Mouse (Mus musculus) stomach, postnatal 0 days (tissue): ENCODE data around the gene Kmt2a. TPM values are rescaled to one million over a fixed set of nuclear protein-coding genes. Genes with fewer than 3 reads are reported as not detected.
A peak's percentile ranks its signal among the peaks of the same experiment; 100 is the strongest.

Source experiments
- ATAC-seq: fragments of 200-750 bp; cut with Nextera tagmentation; 2 replicates; pipeline ENCODE4 v1.8.0; 2017; ENCODE audit not compliant: low FRiP score, low TSS enrichment
- DNase-seq: peaks from one replicate; pipeline ENCODE4 v3.0.0-alpha.2; 2016; ENCODE audit warnings: low spot score
- H3K27ac ChIP-seq: fragments of 300-500 bp; sonication (generic); replicated peaks from 2 replicates; pipeline ENCODE4 v1.5.1; 2014; ENCODE audit warnings: mild to moderate bottlenecking, control low read depth
- H3K27me3 ChIP-seq: fragments of 300-500 bp; sonication (generic); 2 replicates; pipeline ENCODE4 v1.6.1; 2014; ENCODE audit warnings: low read length; ENCODE audit not compliant: control insufficient read depth, insufficient read depth
- H3K36me3 ChIP-seq: fragments of 300-500 bp; sonication (generic); 2 replicates; pipeline ENCODE4 v1.6.1; 2014; ENCODE audit warnings: low read length, mixed read lengths; ENCODE audit not compliant: control insufficient read depth, insufficient read depth
- H3K4me1 ChIP-seq: fragments of 300-500 bp; sonication (generic); replicated peaks from 2 replicates; pipeline ENCODE4 v1.6.1; 2014; ENCODE audit warnings: antibody characterized with exemption; ENCODE audit not compliant: control insufficient read depth, insufficient read depth
- H3K4me2 ChIP-seq: fragments of 300-500 bp; sonication (generic); replicated peaks from 2 replicates; pipeline ENCODE4 v1.6.1; 2014; ENCODE audit warnings: low read depth, mild to moderate bottlenecking, control low read depth, moderate library complexity
- H3K4me3 ChIP-seq: fragments of 300-500 bp; sonication (generic); 2 replicates; pipeline ENCODE4 v1.5.1; 2014; ENCODE audit warnings: low read depth, low read length, control low read depth
- H3K9ac ChIP-seq: fragments of 300-500 bp; sonication (generic); 2 replicates; pipeline ENCODE4 v1.6.1; 2014; ENCODE audit warnings: mild to moderate bottlenecking, low read length, control low read depth, mixed read lengths
- H3K9me3 ChIP-seq: fragments of 300-500 bp; sonication (generic); 2 replicates; pipeline ENCODE4 v1.6.1; 2016; ENCODE audit warnings: low read length; ENCODE audit not compliant: control insufficient read depth
- CTCF ChIP-seq: IDR thresholded peaks from 2 replicates; pipeline ENCODE4 v1.5.1; 2016; ENCODE audit warnings: antibody characterized with exemption, low read depth, mild to moderate bottlenecking, moderate library complexity
- EP300 ChIP-seq: optimal IDR thresholded peaks from 2 replicates; pipeline ENCODE3; 2016; ENCODE audit warnings: antibody characterized with exemption
- WGBS: fragments of 180-500 bp; shearing (Covaris S2); extraction: QIAGEN DNeasy Blood & Tissue Kit; methylation state at CpG from one replicate; pipeline ENCODE4 v1.1.7; 2014; 5-methylcytosine and 5-hydroxymethylcytosine counted together
- polyA plus RNA-seq: library from polyadenylated mRNA; unstranded; fragments of >200 nt; fragmentation: Nextera tagmentation; extraction: Ambion mirVana; gene quantifications from 2 replicates; pipeline ENCODE4 v1.2.1, GENCODE M21; 2015

Gene Kmt2a
- polyA plus RNA-seq, 1 experiment from 2014 or later: 4.3 TPM

DNA sequence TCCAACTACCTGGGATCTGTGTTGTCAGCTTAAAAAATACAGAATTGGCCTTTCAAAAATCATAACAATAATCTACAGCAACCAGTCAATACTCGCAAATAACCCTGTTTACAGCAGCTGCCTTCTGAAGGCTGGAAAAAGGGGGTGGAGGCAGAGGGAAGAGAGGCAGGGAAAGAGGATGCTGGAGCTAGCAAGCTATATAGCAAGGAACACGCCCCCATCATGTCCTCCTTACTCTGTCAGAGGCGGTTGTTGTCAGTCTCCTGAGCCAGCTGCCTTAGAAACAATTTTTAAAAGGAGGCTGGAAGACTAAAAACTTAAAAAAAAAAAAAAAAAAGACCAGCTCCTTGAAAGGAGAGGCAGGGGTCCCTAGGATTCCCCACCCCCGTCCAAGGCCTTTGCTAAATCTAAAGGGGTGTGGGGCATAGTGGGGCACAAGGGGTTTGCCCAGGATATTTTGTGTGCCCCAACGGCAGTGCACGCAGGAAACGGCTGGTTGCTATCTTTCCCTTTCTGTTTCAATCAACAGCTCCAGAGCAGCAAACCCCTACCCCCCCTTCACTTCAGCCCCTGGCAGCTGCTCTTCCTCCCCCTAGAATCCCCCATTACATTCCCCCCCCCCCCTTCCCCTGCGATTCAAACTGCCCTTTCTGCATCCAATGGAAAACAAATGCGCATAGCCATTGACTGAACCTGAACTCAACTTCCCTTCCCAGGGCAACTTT, 2.2 kb downstream of the Kmt2a start:
- WGBS: 24% methylated on average over 9 of the region's 9 CpGs
- peak overlapping the region; percentile 88 for H3K9ac ChIP-seq
- peak overlapping the region; percentile 94; the same call in 1 of the 2 replicates for H3K27ac ChIP-seq
- no peaks in the 10 kb centered on the region for H3K9me3 ChIP-seq
- no peaks in the 10 kb centered on the region for H3K36me3 ChIP-seq
- H3K27me3 ChIP-seq: no peaks in the 10 kb centered on the region
- H3K4me2 ChIP-seq: peak overlapping the region; percentile 98
- no peak for TF ChIP-seq EP300
- TF ChIP-seq CTCF: no peak
- DNase-seq (no peak), ATAC-seq (no peak)
- H3K4me3 ChIP-seq: peak overlapping the region; percentile 96
- peaks cover 4% of the 10 kb centered on the region; the same call in 1 of the 2 replicates for H3K4me1 ChIP-seq

GRCm38 (mm10) chr9:44877686-44878085, 3.4 kb downstream of the Kmt2a start:
- H3K4me2 ChIP-seq: no peak overlapping the region
- DNase-seq: no peak
- TF ChIP-seq CTCF: no peak
- no peak for TF ChIP-seq EP300

DNA sequence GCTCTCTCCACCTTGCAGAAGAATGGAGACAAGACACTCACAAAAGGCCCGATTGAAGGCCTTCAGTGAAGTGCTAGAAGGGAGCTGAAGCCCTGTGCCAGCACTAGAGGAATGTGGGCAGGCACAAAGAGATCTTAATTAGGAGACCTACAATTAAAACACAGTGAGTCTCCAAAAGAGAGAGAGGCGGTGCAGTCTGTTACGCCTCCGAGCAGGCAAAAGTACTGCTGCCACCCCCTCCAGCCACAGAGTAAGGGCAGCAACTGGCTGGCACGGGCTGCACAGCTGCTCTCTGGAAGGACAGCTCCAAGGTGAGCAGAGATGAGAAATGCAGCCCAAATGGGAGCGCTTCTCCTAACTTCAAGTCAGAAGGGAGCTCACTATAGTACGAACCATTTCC, 5.6 kb downstream of the Kmt2a start:
- Histone ChIP-seq H3K9ac (no peak overlapping the region), H3K27me3 (no peaks in the 10 kb centered on the region), H3K4me1 (peaks cover 4% of the 10 kb centered on the region; the same call in 1 of the 2 replicates), H3K36me3 (no peaks in the 10 kb centered on the region), H3K27ac (no peak overlapping the region), H3K9me3 (no peaks in the 10 kb centered on the region), H3K4me2 (no peak overlapping the region), H3K4me3 (no peak overlapping the region)
- ATAC-seq (no peak), DNase-seq (no peak)
- WGBS: 68% methylated on average over 7 of the region's 7 CpGs
- no peak for TF ChIP-seq CTCF
- no peak for TF ChIP-seq EP300

More at GRCm38 (mm10) chr9:44877686-44878085, 3.4 kb downstream of the Kmt2a start:
- H3K36me3 ChIP-seq: no peaks in the 10 kb centered on the region
- no peak overlapping the region for H3K4me3 ChIP-seq
- H3K9ac ChIP-seq: no peak overlapping the region
- peaks cover 4% of the 10 kb centered on the region; the same call in 1 of the 2 replicates for H3K4me1 ChIP-seq
- H3K27ac ChIP-seq: no peak overlapping the region
- no peaks in the 10 kb centered on the region for H3K27me3 ChIP-seq
- no peaks in the 10 kb centered on the region for H3K9me3 ChIP-seq
- no peak for ATAC-seq
- 66% methylated on average over 7 of the region's 7 CpGs for WGBS

- ATAC-seq: no peak
- Histone ChIP-seq H3K9me3 (no peaks in the 10 kb centered on the region), H3K4me3 (no peak overlapping the region), H3K27ac (no peak overlapping the region), H3K27me3 (no peaks in the 10 kb centered on the region), H3K4me2 (no peak overlapping the region), H3K9ac (no peak overlapping the region), H3K4me1 (peaks cover 4% of the 10 kb centered on the region; the same call in 1 of the 2 replicates), H3K36me3 (no peaks in the 10 kb centered on the region)
- DNase-seq: no peak
- TF ChIP-seq CTCF: no peak
- no peak for TF ChIP-seq EP300
Observed at GRCm38 (mm10) chr9:44874198-44874597, 6.9 kb downstream of the Kmt2a start.

DNA sequence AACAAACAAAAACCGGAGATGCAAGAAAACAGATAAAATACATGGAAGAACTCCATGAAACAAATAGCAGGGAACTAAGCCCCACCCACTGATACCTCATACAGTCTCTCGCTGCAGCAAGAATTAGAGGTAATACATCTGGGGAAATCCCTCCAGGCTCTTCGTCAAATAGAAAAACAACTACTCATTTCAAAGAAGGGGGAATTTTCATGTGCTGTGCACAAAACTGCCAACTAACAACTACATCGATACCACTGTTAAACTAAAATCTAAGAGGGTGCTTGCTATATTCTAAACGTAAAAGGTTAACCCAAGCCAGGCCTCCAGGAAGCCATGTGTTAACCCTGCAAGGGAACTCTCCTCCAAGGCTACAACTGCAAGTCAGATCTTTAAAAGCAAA, 7.4 kb downstream of the Kmt2a start:
- Histone ChIP-seq H3K27ac (no peak overlapping the region), H3K4me3 (no peak overlapping the region), H3K4me1 (peaks cover 4% of the 10 kb centered on the region; the same call in 1 of the 2 replicates), H3K4me2 (no peak overlapping the region), H3K27me3 (no peaks in the 10 kb centered on the region), H3K36me3 (no peaks in the 10 kb centered on the region), H3K9me3 (no peaks in the 10 kb centered on the region), H3K9ac (no peak overlapping the region)
- 36% methylated on average over 5 of the region's 5 CpGs for whole genome bisulfite sequencing
- DNase-seq (no peak), ATAC-seq (no peak)
- no peak for TF ChIP-seq CTCF
- no peak for TF ChIP-seq EP300

DNA sequence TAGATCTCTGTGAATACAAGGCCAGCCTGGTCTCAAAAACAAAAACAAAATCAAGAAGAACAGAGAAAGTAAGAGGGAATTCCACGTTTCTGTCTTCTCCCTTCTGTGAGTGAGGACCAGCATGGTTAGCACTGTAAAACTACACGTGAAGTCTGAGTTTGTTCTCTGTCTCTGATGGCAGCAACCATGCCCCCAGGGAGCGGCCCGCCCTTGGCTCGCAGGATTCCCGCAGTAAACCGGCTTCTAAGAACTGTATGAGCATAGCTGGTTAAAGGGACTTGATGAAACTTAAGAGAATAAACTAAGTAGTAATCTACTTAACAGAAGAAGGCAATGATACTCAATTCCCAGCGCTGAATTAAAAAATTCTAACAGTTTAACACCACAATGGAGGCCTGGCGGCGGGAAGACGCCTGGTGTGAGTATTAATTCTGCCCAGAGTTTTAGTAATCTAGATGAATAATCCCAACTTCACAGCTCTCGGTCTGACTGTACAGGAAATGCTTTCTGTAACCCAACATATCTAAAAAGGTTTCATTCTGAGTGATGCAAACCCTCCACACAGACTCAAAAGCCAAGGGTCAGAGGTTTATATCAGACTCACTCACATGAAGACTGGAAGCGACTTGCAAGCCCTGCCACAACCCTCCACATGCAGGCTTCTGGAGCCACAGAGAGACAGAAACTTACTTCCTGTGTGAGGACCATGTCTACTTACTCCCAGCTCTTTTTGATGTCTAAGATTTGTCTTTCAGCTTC, 12.6 kb downstream of the Kmt2a start:
- H3K4me1 ChIP-seq: no peaks in the 10 kb centered on the region
- no peak for TF ChIP-seq CTCF
- TF ChIP-seq EP300: no peak
- 75% methylated on average over 13 of the region's 13 CpGs for WGBS
- H3K27me3 ChIP-seq: no peaks in the 10 kb centered on the region
- ATAC-seq (no peak), DNase-seq (no peak)
- peaks cover 4% of the 10 kb centered on the region; the same call in 1 of the 2 replicates for H3K36me3 ChIP-seq
- no peak overlapping the region for H3K27ac ChIP-seq
- no peak overlapping the region for H3K4me3 ChIP-seq
- H3K9me3 ChIP-seq: no peaks in the 10 kb centered on the region
- H3K9ac ChIP-seq: no peak overlapping the region
- H3K4me2 ChIP-seq: no peak overlapping the region
